Mouse (Mus musculus): ENCODE results near the gene Fshb.

DNA sequence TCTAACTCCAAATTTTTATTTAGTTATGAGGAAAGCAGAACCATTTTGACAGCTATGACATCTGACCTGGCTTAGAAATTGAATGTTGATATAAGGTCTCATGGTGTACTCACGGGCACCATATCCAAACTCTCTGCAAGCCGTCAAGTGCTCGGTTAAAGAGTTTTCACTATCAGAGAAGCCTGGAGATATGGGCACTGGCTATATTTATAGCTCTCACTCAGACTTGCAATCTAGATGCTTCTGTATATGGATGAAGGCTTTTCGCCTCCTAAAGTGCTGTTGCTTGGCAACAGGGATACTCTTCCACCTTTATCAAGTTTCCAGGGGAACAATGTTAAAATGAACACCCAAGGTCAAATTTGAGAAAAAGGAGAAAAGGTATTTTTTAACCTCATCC is 47.1 kb downstream of the Fshb start:
- TF ChIP-seq CTCF (IDR thresholded peaks at IDR 0.05; ENCODE audit: borderline replicate concordance, extremely low read depth, insufficient read depth, insufficient read length), result no peak
- TF ChIP-seq POLR2A (IDR thresholded peaks at IDR 0.05; ENCODE audit: borderline replicate concordance, extremely low read depth, insufficient read depth, insufficient read length, poor library complexity, severe bottlenecking), result no peak
